Mouse (Mus musculus) adrenal gland, adult (tissue): ENCODE data around the gene Relt.

Experiments
- DNase-seq, 2 experiments: peaks; one replicate each; pipeline ENCODE4 v3.0.0; 2022 to 2023; ENCODE audit warnings: low spot score in 1 of 2; ENCODE audit not compliant: inconsistent age in 2 of 2

The Relt gene

GRCm38 (mm10) chr7:100862828-100863638, at the start of gene Relt:
Gene Relt, minus strand, starts transcription at chr7:100863446.
- peak; percentile 93 to 97 for DNase-seq

DNA sequence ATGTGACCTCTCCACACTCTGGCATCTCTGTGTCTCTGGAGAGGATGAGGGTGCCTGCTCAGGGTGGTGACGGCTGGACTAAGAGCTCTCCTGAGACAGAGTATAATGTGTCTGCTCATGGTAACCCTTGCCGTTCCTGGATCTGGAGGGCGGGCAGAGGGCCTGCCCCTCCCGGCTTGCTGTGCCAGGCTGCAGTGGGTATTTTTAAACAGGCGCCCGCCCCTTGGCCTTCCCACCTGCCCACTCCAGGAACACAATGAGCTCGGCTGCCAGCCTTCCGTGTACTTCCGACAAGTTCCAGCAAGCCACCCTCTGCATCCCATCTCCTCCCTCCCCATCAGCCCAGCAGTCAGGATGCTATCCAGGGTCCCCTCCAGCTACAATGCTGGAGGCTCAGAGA, 48.5 kb upstream of the Relt start:
- peak; percentile 75 to 86 for DNase-seq

- DNase-seq: peak; percentile 78 to 93
Observed at GRCm38 (mm10) chr7:100911246-100911770, 48.1 kb upstream of the Relt start.

DNA sequence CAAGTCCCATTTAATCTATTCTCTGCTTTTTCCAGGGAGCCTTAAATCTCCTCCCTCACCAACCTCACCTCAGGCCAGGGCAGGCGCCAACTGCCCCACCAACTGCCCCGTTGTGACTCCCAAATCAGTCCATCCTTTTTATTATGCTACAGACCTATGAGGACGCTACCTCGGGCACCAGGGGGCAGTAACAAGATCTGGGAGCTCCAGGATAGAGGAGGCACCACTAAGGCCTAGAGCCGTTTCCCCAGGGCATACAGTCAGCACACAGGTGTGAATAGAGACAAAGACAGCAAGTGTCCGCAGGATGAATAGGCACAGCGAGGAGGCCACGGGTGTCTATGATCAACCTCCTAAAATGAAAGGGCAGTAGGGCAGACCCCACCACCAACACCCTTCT, 45.3 kb upstream of the Relt start:
- peak in 1 of 2 experiments; percentile 85 for DNase-seq

- DNase-seq: peak; percentile 81 to 88
Observed at GRCm38 (mm10) chr7:100908061-100908460, 44.8 kb upstream of the Relt start.

- DNase-seq: peak; percentile 83 to 96
Observed at GRCm38 (mm10) chr7:100907231-100907630, 44.0 kb upstream of the Relt start.

- DNase-seq: no peak
Observed at GRCm38 (mm10) chr7:100906029-100906789, 43.0 kb upstream of the Relt start.

GRCm38 (mm10) chr7:100905037-100905436, 41.8 kb upstream of the Relt start:
- DNase-seq: no peak

DNA sequence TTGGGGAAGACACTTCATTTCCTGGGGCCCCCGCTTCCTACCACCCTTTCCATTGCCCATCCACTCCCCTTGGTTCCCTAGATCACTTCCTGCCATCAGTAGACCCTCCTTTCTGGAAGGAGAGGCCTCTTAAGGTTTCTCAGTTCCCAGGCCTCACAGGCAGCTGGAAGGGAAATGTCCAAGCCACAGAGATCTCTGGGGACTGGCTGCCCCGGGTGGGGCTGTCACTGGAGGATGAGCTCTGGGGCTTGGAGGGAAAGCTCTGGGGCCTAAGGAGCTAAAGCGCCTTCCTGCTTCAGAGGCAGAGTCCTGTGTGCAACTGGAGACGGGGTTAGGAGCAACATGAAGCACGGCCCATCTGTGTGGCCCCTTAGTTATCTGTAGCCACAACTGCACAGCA, 41.4 kb upstream of the Relt start:
- DNase-seq: no peak

- DNase-seq: peak in 1 of 2 experiments; percentile 65
Observed at GRCm38 (mm10) chr7:100902451-100903137, 39.3 kb upstream of the Relt start.

GRCm38 (mm10) chr7:100897828-100898227, 34.6 kb upstream of the Relt start:
- DNase-seq: peak; percentile 66 to 85

DNA sequence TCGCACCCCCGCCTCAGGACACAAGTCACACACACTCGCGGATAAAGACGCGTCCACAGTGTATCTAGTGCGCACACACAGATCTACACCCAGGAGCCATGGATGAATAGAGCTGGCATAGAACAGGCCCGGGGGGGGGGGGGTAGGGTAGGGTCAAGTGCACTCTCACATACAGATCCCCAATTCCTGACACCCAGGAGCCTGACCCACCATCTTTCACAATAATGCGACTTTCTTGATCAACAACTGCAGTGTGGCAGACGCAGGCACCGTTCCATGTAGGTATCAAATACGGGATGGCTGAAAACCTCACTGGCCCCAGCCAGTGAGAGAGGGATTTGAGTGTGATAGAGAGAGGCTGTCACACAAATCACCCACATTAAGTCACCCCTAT, 31.6 kb upstream of the Relt start:
- peak in 1 of 2 experiments; percentile 58 for DNase-seq

GRCm38 (mm10) chr7:100894057-100894832, 31.0 kb upstream of the Relt start:
- peak; percentile 83 to 93 for DNase-seq

GRCm38 (mm10) chr7:100893249-100894056, 30.2 kb upstream of the Relt start:
- peak; percentile 90 to 95 for DNase-seq

GRCm38 (mm10) chr7:100886535-100886934, 23.3 kb upstream of the Relt start:
- DNase-seq: peak in 1 of 2 experiments; percentile 89

DNA sequence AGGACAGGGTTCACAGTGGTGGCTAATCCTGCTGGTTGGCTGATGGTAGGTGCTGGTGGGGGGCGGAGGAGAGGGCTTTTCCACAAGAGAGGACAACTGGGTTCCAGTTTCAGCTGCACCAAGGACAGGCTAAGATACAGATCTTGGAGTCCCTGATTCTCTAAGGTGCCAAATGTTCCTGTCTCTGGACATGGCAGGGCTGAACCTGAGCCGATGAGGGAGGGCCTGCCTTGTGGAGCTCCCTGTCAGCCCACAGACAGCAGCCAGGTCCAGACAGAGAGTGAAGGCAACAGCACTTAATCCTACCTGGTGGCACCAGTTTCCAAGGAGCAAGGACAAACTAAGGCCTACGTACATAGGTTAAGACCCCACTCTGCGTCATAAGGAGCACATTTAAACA, 21.2 kb upstream of the Relt start:
- no peak for DNase-seq

DNA sequence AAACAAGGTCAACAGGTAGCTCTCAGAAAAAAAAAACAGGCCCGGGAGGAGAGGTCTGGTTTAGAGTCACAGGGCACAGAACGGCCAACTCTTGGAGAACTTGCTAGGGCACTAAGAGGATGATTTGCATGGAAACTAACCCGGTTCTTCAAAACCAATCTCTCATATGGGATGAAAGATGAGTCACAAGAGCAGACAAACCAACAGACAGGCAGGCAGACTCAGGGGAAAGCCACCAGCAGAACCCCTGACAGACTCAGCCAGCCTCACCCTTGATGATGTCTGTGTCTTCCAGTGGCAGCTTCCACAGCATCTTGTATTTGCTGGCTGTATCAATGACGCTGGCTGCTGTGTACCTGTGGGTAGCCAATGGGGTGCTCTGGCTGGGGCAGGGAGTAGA, 18.7 kb upstream of the Relt start:
- DNase-seq: no peak

GRCm38 (mm10) chr7:100881531-100881930, 18.3 kb upstream of the Relt start:
- DNase-seq: peak; percentile 61 to 68

DNA sequence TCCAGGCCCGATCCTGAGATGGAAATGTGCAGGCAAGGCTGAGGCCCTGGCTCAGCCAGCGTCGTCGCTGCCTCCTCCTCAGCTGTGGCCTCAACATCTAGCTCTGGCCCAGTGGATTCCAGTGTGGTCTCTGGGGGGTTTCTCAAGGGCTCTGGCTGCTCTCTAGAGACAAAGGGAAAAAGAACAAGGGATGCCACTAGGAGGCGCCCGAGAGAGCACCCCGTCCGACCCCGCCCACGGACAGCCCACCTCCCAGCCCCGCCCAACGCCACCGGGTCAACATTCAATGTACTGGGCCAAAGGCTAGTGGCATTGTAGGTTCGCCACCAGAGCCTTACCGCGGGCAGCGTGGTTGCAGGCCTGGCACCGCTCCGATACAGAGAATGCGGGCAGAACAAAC, 16.3 kb upstream of the Relt start:
- DNase-seq: peak; percentile 64 to 86

- DNase-seq: no peak
Observed at GRCm38 (mm10) chr7:100876771-100877170, 13.5 kb upstream of the Relt start.
